Mouse (Mus musculus) ES-Bruce4 (cell line): Measurements from ENCODE around the gene Prdm16.

Experiments used
- CTCF ChIP-seq: IDR thresholded peaks from one replicate; pipeline ENCODE4 v1.8.1; 2011; ENCODE audit warnings: low read depth, low read length
- EP300 ChIP-seq: IDR thresholded peaks from 2 replicates; pipeline ENCODE4 v1.6.1; 2011; ENCODE audit warnings: low read depth, low read length; ENCODE audit not compliant: insufficient read depth
- POLR2A ChIP-seq: IDR thresholded peaks from one replicate; pipeline ENCODE4 v1.8.1; 2011; ENCODE audit warnings: low read length; ENCODE audit not compliant: insufficient read depth

- TF ChIP-seq CTCF (no peak), POLR2A (no peak), EP300 (peak; percentile 81; the same call in 1 of the 2 replicates)
Measured at GRCm38 (mm10) chr4:154369089-154369488, 267.6 kb downstream of the Prdm16 start.
